Mouse (Mus musculus) adrenal gland, adult (tissue): Measurements from ENCODE around the gene Zc3h10.
"Not testable (repeated sequence)": the region's sequence is repeated elsewhere in the genome, so short reads cannot be mapped to it uniquely, and the experiment has no call there.

Experiments
- DNase-seq, 2 experiments: peaks; one replicate each; pipeline ENCODE4 v3.0.0; 2022 to 2023; ENCODE audit warnings: low spot score in 1 of 2; ENCODE audit not compliant: inconsistent age in 2 of 2

The Zc3h10 gene

GRCm38 (mm10) chr10:128524732-128525662 lies 22.6 kb downstream of the Zc3h10 start:
- peak; percentile 64 to 85 for DNase-seq

- no peak for DNase-seq
Observed at GRCm38 (mm10) chr10:128524111-128524731, 23.4 kb downstream of the Zc3h10 start.

- DNase-seq, result no peak
Observed at GRCm38 (mm10) chr10:128522351-128522750, 25.2 kb downstream of the Zc3h10 start.

- no peak for DNase-seq
Observed at GRCm38 (mm10) chr10:128520591-128520990, 27.0 kb downstream of the Zc3h10 start.

- peak; percentile 62 to 81 for DNase-seq
Observed at GRCm38 (mm10) chr10:128518833-128519232, 28.7 kb downstream of the Zc3h10 start.

GRCm38 (mm10) chr10:128516677-128517076 lies 30.9 kb downstream of the Zc3h10 start:
- DNase-seq, result no peak

- DNase-seq, result no peak
Observed at GRCm38 (mm10) chr10:128516029-128516428, 31.5 kb downstream of the Zc3h10 start.

- DNase-seq, result no peak
Observed at GRCm38 (mm10) chr10:128515044-128515443, 32.5 kb downstream of the Zc3h10 start.

GRCm38 (mm10) chr10:128511761-128512160 lies 35.8 kb downstream of the Zc3h10 start:
- DNase-seq, result no peak

GRCm38 (mm10) chr10:128511189-128511588 lies 36.4 kb downstream of the Zc3h10 start:
- no peak for DNase-seq

- no peak for DNase-seq
Observed at GRCm38 (mm10) chr10:128510301-128510700, 37.3 kb downstream of the Zc3h10 start.

- no peak for DNase-seq
Observed at GRCm38 (mm10) chr10:128509831-128510230, 37.7 kb downstream of the Zc3h10 start.

GRCm38 (mm10) chr10:128509203-128509602 lies 38.4 kb downstream of the Zc3h10 start:
- no peak for DNase-seq

- no peak for DNase-seq
Observed at GRCm38 (mm10) chr10:128508260-128508659, 39.3 kb downstream of the Zc3h10 start.

GRCm38 (mm10) chr10:128505974-128506373 lies 41.6 kb downstream of the Zc3h10 start:
- DNase-seq, result no peak

GRCm38 (mm10) chr10:128505371-128505667 lies 42.3 kb downstream of the Zc3h10 start:
- not testable (repeated sequence) for DNase-seq

GRCm38 (mm10) chr10:128504641-128505370 lies 42.8 kb downstream of the Zc3h10 start:
- no peak for DNase-seq

- no peak for DNase-seq
Observed at GRCm38 (mm10) chr10:128504012-128504411, 43.6 kb downstream of the Zc3h10 start.

GRCm38 (mm10) chr10:128503532-128503931 lies 44.0 kb downstream of the Zc3h10 start:
- DNase-seq, result no peak

- peak; percentile 74 to 91 for DNase-seq
Observed at GRCm38 (mm10) chr10:128502341-128502740, 45.2 kb downstream of the Zc3h10 start.

- DNase-seq, result peak; percentile 74 to 92
Observed at GRCm38 (mm10) chr10:128499116-128499671, 48.4 kb downstream of the Zc3h10 start.
